In genomic region chr6:121072615-121073014, GRCm38 (mm10) we compare ENCODE assay signal across 31 mouse cellular contexts. TPM values are rescaled to one million over a fixed set of nuclear protein-coding genes. Genes with fewer than 3 reads are reported as not detected.
DNase-seq lines count a peak whose midpoint lies in the region; ATAC-seq and TF ChIP-seq lines count a peak whose summit lies in the region.
"Had no signal": no experiment of that assay in that cellular context is flagged by ENCODE, and none has a peak within 500 bp of the region (broad histone marks: within the 10 kb centered on the region; RNA-seq: fewer than 3 reads in every experiment).

No protein-coding gene starts in this region.

- no peak overlapping the region for H3K9ac ChIP-seq in liver, postnatal 0 days (replicated peaks)
- H3K9ac ChIP-seq: embryonic facial prominence, embryonic 13.5 days; heart, embryonic 12.5 days; hindbrain, embryonic 15.5 days; limb, embryonic 12.5 days had no signal

- intact Hi-C loops in gastrocnemius, adult 2 months (cut with DNase I), result no loop called here
- intact Hi-C loops in gastrocnemius, postnatal 14 days (cut with DNase I; ENCODE audit: low total_unique reads), result no loop called here

- WGBS in liver, postnatal 0 days (ENCODE audit: insufficient replicate concordance), result 80% methylated on average over 2 of the region's 2 CpGs

- peaks cover 46% of the 10 kb centered on the region for H3K4me1 ChIP-seq in liver, postnatal 0 days (ENCODE audit: insufficient read depth)

- no peak for TF ChIP-seq EP300 in liver, postnatal 0 days (IDR thresholded peaks at IDR 0.05; ENCODE audit: low read depth)

- peak; percentile 4; the same call in 1 of the 2 replicates for TF ChIP-seq CTCF in gastrocnemius, adult 2 months (IDR thresholded peaks at IDR 0.05)
- TF ChIP-seq CTCF in liver, postnatal 0 days (IDR thresholded peaks at IDR 0.05; ENCODE audit: low read depth), result peak; percentile 28; the same call in 1 of the 2 replicates

- H3K36me3 ChIP-seq in liver, postnatal 0 days (replicated peaks; ENCODE audit: insufficient read depth, low read length), result no peaks in the 10 kb centered on the region
- H3K36me3 ChIP-seq: embryonic facial prominence, embryonic 13.5 days; forebrain, embryonic 10.5 days; heart, embryonic 12.5 days; hindbrain, embryonic 15.5 days; limb, embryonic 12.5 days had no signal

- no peak overlapping the region for H3K4me3 ChIP-seq in gastrocnemius, adult 2 months
- H3K4me3 ChIP-seq in liver, postnatal 0 days (ENCODE audit: low read depth, low read length), result no peak overlapping the region
- H3K4me3 ChIP-seq: embryonic facial prominence, embryonic 13.5 days; forebrain, embryonic 10.5 days; heart, embryonic 12.5 days; hindbrain, embryonic 15.5 days; left cerebral cortex, adult 2 months; limb, embryonic 12.5 days had no signal

- H3K9me3 ChIP-seq in liver, postnatal 0 days (ENCODE audit: low read length), result no peaks in the 10 kb centered on the region
- H3K9me3 ChIP-seq: embryonic facial prominence, embryonic 13.5 days; forebrain, embryonic 10.5 days; G1E; heart, embryonic 12.5 days; hindbrain, embryonic 15.5 days; limb, embryonic 12.5 days had no signal

- H3K27ac ChIP-seq in gastrocnemius, adult 2 months, result peak overlapping the region; percentile 49
- no peak overlapping the region for H3K27ac ChIP-seq in liver, postnatal 0 days (ENCODE audit: low read depth)
- H3K27ac ChIP-seq: embryonic facial prominence, embryonic 13.5 days; forebrain, embryonic 10.5 days; hindbrain, embryonic 15.5 days; left cerebral cortex, adult 2 months; limb, embryonic 12.5 days; macrophage had no signal

- H3K27me3 ChIP-seq in liver, postnatal 0 days (ENCODE audit: insufficient read depth, low read length), result no peaks in the 10 kb centered on the region
- H3K27me3 ChIP-seq: embryonic facial prominence, embryonic 13.5 days; heart, embryonic 12.5 days; hindbrain, embryonic 15.5 days; limb, embryonic 12.5 days; Patski had no signal

- H3K4me2 ChIP-seq in liver, postnatal 0 days (ENCODE audit: low read depth, low read length), result no peak overlapping the region
- H3K4me2 ChIP-seq: embryonic facial prominence, embryonic 13.5 days; heart, embryonic 12.5 days; hindbrain, embryonic 15.5 days; limb, embryonic 12.5 days; liver, embryonic 11.5 days had no signal

- no peak for DNase-seq in gastrocnemius, adult 2 months
- DNase-seq in gastrocnemius, postnatal 14 days, result no peak
- DNase-seq in liver, postnatal 0 days, result no peak
- no peak for DNase-seq in liver
- no peak for DNase-seq in c-Kit-positive CD71-positive TER-119-positive erythroid progenitor cells, embryonic 14.5 days (ENCODE audit: low spot score)
- DNase-seq: adrenal gland, postnatal 25 days; cerebellum, adult 18-20 months; cerebellum, postnatal 10 days; gastrocnemius, postnatal 36 days; heart, adult 18-20 months; kidney, adult 9 months; kidney, postnatal 14 days; midbrain, embryonic 14.5 days; right cerebral cortex, postnatal 25 days; spleen, adult 18-20 months; thymus, adult 2 months; thymus, postnatal 36 days had no signal

- no peak for ATAC-seq in liver, postnatal 0 days
- peak; percentile 69 for ATAC-seq in CD4-positive, CD25-positive, alpha-beta regulatory T cell, adult 4 months
- peak; percentile 62 for ATAC-seq in inflammation-experienced regulatory T-cells, adult 6 months
- ATAC-seq: forebrain, embryonic 16.5 days; intestine, embryonic 16.5 days; Patski had no signal

RNA-seq across cellular contexts. Expression of gene Mical3, which starts 58.2 kb away (rescaled TPM):
- 10 to 100 TPM; 53.3 to 71.9 TPM for total RNA-seq in gastrocnemius, adult 2 months (2021)
- total RNA-seq in gastrocnemius, postnatal 14 days (2021), result 10 to 100 TPM; 45.6 to 53.0 TPM
- polyA plus RNA-seq in liver, postnatal 0 days (2015; fragmentation: Nextera tagmentation; extraction: Ambion mirVana), result 4.0 and 4.5 TPM in 2 replicates
- polyA plus RNA-seq in CD4-positive, CD25-positive, alpha-beta regulatory T cell, adult 4 months (2017; shearing (Covaris generic)), result 10 to 100 TPM in 1 of 2 experiments, 1 to 10 TPM in 1; 9.9 to 11.8 TPM
- 10 to 100 TPM in 1 of 3 experiments, 1 to 10 TPM in 2; 2.8 to 13.9 (median 8.0) TPM for polyA plus RNA-seq in inflammation-experienced regulatory T-cells, adult 6 months (2017; shearing (Covaris generic))
